Mouse (Mus musculus): Measurements from ENCODE around the gene Itgb7.

DNA sequence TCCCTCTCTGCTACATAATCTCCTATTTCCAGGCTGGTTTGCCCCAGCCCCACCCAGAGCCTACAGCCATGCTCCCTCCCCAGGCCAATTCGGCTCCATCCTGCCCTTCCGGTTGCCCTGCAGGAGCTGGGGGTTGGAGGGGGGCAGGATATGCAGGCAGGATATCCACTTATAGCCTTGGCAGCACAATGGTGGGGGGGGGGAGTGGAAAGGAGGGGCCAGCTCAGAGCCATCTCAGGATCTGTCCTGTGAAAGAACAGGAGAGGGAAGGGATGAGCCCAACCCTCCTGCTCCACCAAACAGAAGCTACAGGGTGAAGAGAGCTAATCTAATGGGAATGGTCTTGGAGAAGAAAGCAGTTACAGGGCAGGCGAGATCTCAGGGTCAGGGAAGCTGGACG is 8.9 kb upstream of the Itgb7 start:
- TF ChIP-seq POLR2A (IDR thresholded peaks at IDR 0.05; ENCODE audit: extremely low read depth, insufficient read depth, low read length): no peak
- TF ChIP-seq CTCF (IDR thresholded peaks at IDR 0.05; ENCODE audit: extremely low read depth, insufficient read depth, low read length): no peak
